Mouse (Mus musculus): ENCODE results near the gene Slc35c2.

- TF ChIP-seq POLR2A (IDR thresholded peaks at IDR 0.05; ENCODE audit: extremely low read depth, insufficient read depth, low read length) (no peak), CTCF (IDR thresholded peaks at IDR 0.05; ENCODE audit: low read depth, low read length) (no peak)
Observed at GRCm38 (mm10) chr2:165284377-165284776, 3.3 kb downstream of the Slc35c2 start.

Data from liver, adult 2 months (tissue).